Mouse (Mus musculus): ENCODE data around the gene Tbck. TPM values are rescaled to one million over a fixed set of nuclear protein-coding genes. Genes with fewer than 3 reads are reported as not detected.

Tbck gene
- polyA plus RNA-seq, 1 experiment from 2014 or later, result 4.3 TPM

GRCm38 (mm10) chr3:132756274-132756673, 72.3 kb downstream of the Tbck start:
- no peak overlapping the region for H3K27ac ChIP-seq (replicated peaks)
- H3K27me3 ChIP-seq, result no peaks in the 10 kb centered on the region
- no peak overlapping the region for H3K9ac ChIP-seq
- ATAC-seq (ENCODE audit: insufficient read depth), result no peak
- no peaks in the 10 kb centered on the region for H3K4me1 ChIP-seq (replicated peaks)
- H3K36me3 ChIP-seq (replicated peaks), result peaks cover 11% of the 10 kb centered on the region; the same call in 1 of the 2 replicates
- no peak overlapping the region for H3K4me2 ChIP-seq
- no peak overlapping the region for H3K4me3 ChIP-seq (replicated peaks)
- no peaks in the 10 kb centered on the region for H3K9me3 ChIP-seq (replicated peaks)
- 30% methylated on average over 1 of the region's 1 CpGs for WGBS (ENCODE audit: insufficient replicate concordance)

- H3K27ac ChIP-seq (replicated peaks), result no peak overlapping the region
- H3K4me2 ChIP-seq, result no peak overlapping the region
- no peak for ATAC-seq (ENCODE audit: insufficient read depth)
- no peak overlapping the region for H3K4me3 ChIP-seq (replicated peaks)
- H3K36me3 ChIP-seq (replicated peaks), result no peaks in the 10 kb centered on the region
- H3K9me3 ChIP-seq (replicated peaks), result no peaks in the 10 kb centered on the region
- no peaks in the 10 kb centered on the region for H3K27me3 ChIP-seq
- WGBS (ENCODE audit: insufficient replicate concordance), result 88% methylated on average over 17 of the region's 17 CpGs
- no peaks in the 10 kb centered on the region for H3K4me1 ChIP-seq (replicated peaks)
- H3K9ac ChIP-seq, result no peak overlapping the region
Measured at GRCm38 (mm10) chr3:132766033-132766726, 82.2 kb downstream of the Tbck start.

GRCm38 (mm10) chr3:132772054-132772453, 88.1 kb downstream of the Tbck start:
- Histone ChIP-seq H3K4me2 (no peak overlapping the region), H3K27ac (replicated peaks) (no peak overlapping the region), H3K27me3 (no peaks in the 10 kb centered on the region), H3K9ac (no peak overlapping the region), H3K9me3 (replicated peaks) (no peaks in the 10 kb centered on the region), H3K4me3 (replicated peaks) (no peak overlapping the region), H3K36me3 (replicated peaks) (no peaks in the 10 kb centered on the region), H3K4me1 (replicated peaks) (no peaks in the 10 kb centered on the region)
- ATAC-seq (ENCODE audit: insufficient read depth), result no peak
- WGBS (ENCODE audit: insufficient replicate concordance), result 76% methylated on average over 7 of the region's 7 CpGs

- WGBS (ENCODE audit: insufficient replicate concordance), result 87% methylated on average over 7 of the region's 7 CpGs
- no peaks in the 10 kb centered on the region for H3K27me3 ChIP-seq
- no peaks in the 10 kb centered on the region for H3K9me3 ChIP-seq (replicated peaks)
- H3K27ac ChIP-seq (replicated peaks), result no peak overlapping the region
- no peaks in the 10 kb centered on the region for H3K36me3 ChIP-seq (replicated peaks)
- H3K9ac ChIP-seq, result no peak overlapping the region
- no peak for ATAC-seq (ENCODE audit: insufficient read depth)
- H3K4me1 ChIP-seq (replicated peaks), result peaks cover 8% of the 10 kb centered on the region
- H3K4me3 ChIP-seq (replicated peaks), result no peak overlapping the region
- no peak overlapping the region for H3K4me2 ChIP-seq
Measured at GRCm38 (mm10) chr3:132776686-132777085, 92.7 kb downstream of the Tbck start.

GRCm38 (mm10) chr3:132781103-132781502, 97.2 kb downstream of the Tbck start:
- H3K4me3 ChIP-seq (replicated peaks), result no peak overlapping the region
- no peak overlapping the region for H3K4me2 ChIP-seq
- WGBS (ENCODE audit: insufficient replicate concordance), result 77% methylated on average over 2 of the region's 2 CpGs
- H3K9ac ChIP-seq, result no peak overlapping the region
- peak; percentile 63 for ATAC-seq (ENCODE audit: insufficient read depth)
- H3K36me3 ChIP-seq (replicated peaks), result no peaks in the 10 kb centered on the region
- H3K27ac ChIP-seq (replicated peaks), result no peak overlapping the region
- H3K9me3 ChIP-seq (replicated peaks), result no peaks in the 10 kb centered on the region
- no peaks in the 10 kb centered on the region for H3K27me3 ChIP-seq
- H3K4me1 ChIP-seq (replicated peaks), result peaks cover 9% of the 10 kb centered on the region

- H3K4me3 ChIP-seq (replicated peaks), result no peak overlapping the region
- no peaks in the 10 kb centered on the region for H3K36me3 ChIP-seq (replicated peaks)
- H3K27me3 ChIP-seq, result no peaks in the 10 kb centered on the region
- ATAC-seq (ENCODE audit: insufficient read depth), result no peak
- H3K9me3 ChIP-seq (replicated peaks), result no peaks in the 10 kb centered on the region
- no peak overlapping the region for H3K9ac ChIP-seq
- peaks cover 9% of the 10 kb centered on the region for H3K4me1 ChIP-seq (replicated peaks)
- WGBS (ENCODE audit: insufficient replicate concordance), result 88% methylated on average over 1 of the region's 1 CpGs
- H3K4me2 ChIP-seq, result no peak overlapping the region
- no peak overlapping the region for H3K27ac ChIP-seq (replicated peaks)
Measured at GRCm38 (mm10) chr3:132783087-132783486, 99.1 kb downstream of the Tbck start.

- ATAC-seq (ENCODE audit: insufficient read depth), result no peak
- no peaks in the 10 kb centered on the region for H3K9me3 ChIP-seq (replicated peaks)
- WGBS (ENCODE audit: insufficient replicate concordance), result 73% methylated on average over 6 of the region's 6 CpGs
- no peak overlapping the region for H3K27ac ChIP-seq (replicated peaks)
- no peaks in the 10 kb centered on the region for H3K27me3 ChIP-seq
- no peak overlapping the region for H3K4me2 ChIP-seq
- no peak overlapping the region for H3K4me3 ChIP-seq (replicated peaks)
- H3K9ac ChIP-seq, result no peak overlapping the region
- no peaks in the 10 kb centered on the region for H3K36me3 ChIP-seq (replicated peaks)
- peaks cover 9% of the 10 kb centered on the region for H3K4me1 ChIP-seq (replicated peaks)
Measured at GRCm38 (mm10) chr3:132784732-132785131, 100.8 kb downstream of the Tbck start.

GRCm38 (mm10) chr3:132786690-132787089, 102.7 kb downstream of the Tbck start:
- Histone ChIP-seq H3K36me3 (replicated peaks) (no peaks in the 10 kb centered on the region), H3K9me3 (replicated peaks) (no peaks in the 10 kb centered on the region), H3K27ac (replicated peaks) (no peak overlapping the region), H3K4me2 (no peak overlapping the region), H3K9ac (no peak overlapping the region), H3K4me3 (replicated peaks) (no peak overlapping the region), H3K4me1 (replicated peaks) (peaks cover under 1% of the 10 kb centered on the region; the same call in 1 of the 2 replicates), H3K27me3 (no peaks in the 10 kb centered on the region)
- 0 out of 2 replicates have a peak, but pooled peaks have one; percentile 12 for ATAC-seq (ENCODE audit: insufficient read depth)
- 64% methylated on average over 3 of the region's 3 CpGs for WGBS (ENCODE audit: insufficient replicate concordance)

- Histone ChIP-seq H3K9ac (no peak overlapping the region), H3K4me1 (replicated peaks) (no peaks in the 10 kb centered on the region), H3K9me3 (replicated peaks) (no peaks in the 10 kb centered on the region), H3K27ac (replicated peaks) (no peak overlapping the region), H3K4me2 (no peak overlapping the region), H3K36me3 (replicated peaks) (no peaks in the 10 kb centered on the region), H3K4me3 (replicated peaks) (no peak overlapping the region), H3K27me3 (no peaks in the 10 kb centered on the region)
- 71% methylated on average over 4 of the region's 4 CpGs for WGBS (ENCODE audit: insufficient replicate concordance)
- ATAC-seq (ENCODE audit: insufficient read depth), result no peak
Measured at GRCm38 (mm10) chr3:132787775-132788174, 103.8 kb downstream of the Tbck start.

GRCm38 (mm10) chr3:132791140-132791539, 107.2 kb downstream of the Tbck start:
- Histone ChIP-seq H3K27ac (replicated peaks) (no peak overlapping the region), H3K4me1 (replicated peaks) (no peaks in the 10 kb centered on the region), H3K36me3 (replicated peaks) (peaks cover 2% of the 10 kb centered on the region; the same call in 1 of the 2 replicates), H3K9me3 (replicated peaks) (no peaks in the 10 kb centered on the region), H3K27me3 (no peaks in the 10 kb centered on the region), H3K4me2 (no peak overlapping the region), H3K9ac (no peak overlapping the region), H3K4me3 (replicated peaks) (no peak overlapping the region)
- ATAC-seq (ENCODE audit: insufficient read depth), result no peak
- WGBS (ENCODE audit: insufficient replicate concordance), result 67% methylated on average over 4 of the region's 4 CpGs

GRCm38 (mm10) chr3:132800196-132800595, 116.3 kb downstream of the Tbck start:
- H3K9ac ChIP-seq, result no peak overlapping the region
- ATAC-seq (ENCODE audit: insufficient read depth), result no peak
- H3K4me1 ChIP-seq (replicated peaks), result no peaks in the 10 kb centered on the region
- no peak overlapping the region for H3K4me2 ChIP-seq
- WGBS (ENCODE audit: insufficient replicate concordance), result 53% methylated on average over 1 of the region's 1 CpGs
- H3K27ac ChIP-seq (replicated peaks), result no peak overlapping the region
- H3K9me3 ChIP-seq (replicated peaks), result no peaks in the 10 kb centered on the region
- no peaks in the 10 kb centered on the region for H3K27me3 ChIP-seq
- H3K4me3 ChIP-seq (replicated peaks), result no peak overlapping the region
- peaks cover 3% of the 10 kb centered on the region; the same call in 1 of the 2 replicates for H3K36me3 ChIP-seq (replicated peaks)

- Histone ChIP-seq H3K4me3 (replicated peaks) (no peak overlapping the region), H3K4me1 (replicated peaks) (no peaks in the 10 kb centered on the region), H3K4me2 (no peak overlapping the region), H3K9me3 (replicated peaks) (no peaks in the 10 kb centered on the region), H3K36me3 (replicated peaks) (no peaks in the 10 kb centered on the region), H3K27me3 (no peaks in the 10 kb centered on the region), H3K27ac (replicated peaks) (no peak overlapping the region), H3K9ac (no peak overlapping the region)
- ATAC-seq (ENCODE audit: insufficient read depth), result no peak
- 73% methylated on average over 3 of the region's 3 CpGs for WGBS (ENCODE audit: insufficient replicate concordance)
Measured at GRCm38 (mm10) chr3:132801910-132802309, 118.0 kb downstream of the Tbck start.

All from liver, embryonic 15.5 days (tissue).